Mouse (Mus musculus): ENCODE data around the gene Clcn2. TPM values are rescaled to one million over a fixed set of nuclear protein-coding genes. Genes with fewer than 3 reads are reported as not detected.
"Not testable (repeated sequence)": the region's sequence is repeated elsewhere in the genome, so short reads cannot be mapped to it uniquely, and the experiment has no call there.

Clcn2 gene
- polyA plus RNA-seq, 1 experiment from 2014 or later, result 28.8 TPM

- Histone ChIP-seq H3K36me3 (peaks cover 39% of the 10 kb centered on the region), H3K27me3 (no peaks in the 10 kb centered on the region), H3K27ac (peak overlapping the region; percentile 97), H3K9me3 (no peaks in the 10 kb centered on the region), H3K4me1 (peaks cover 14% of the 10 kb centered on the region), H3K9ac (peak overlapping the region; percentile 99), H3K4me3 (peak overlapping the region; percentile 99), H3K4me2 (replicated peaks) (peak overlapping the region; percentile 99)
- 4% methylated on average over 14 of the region's 14 CpGs for WGBS
- no peak for ATAC-seq (ENCODE audit: insufficient number of reproducible peaks, insufficient read depth, low FRiP score, low TSS enrichment)
These were observed 43.7 kb downstream of the Clcn2 start for GRCm38 (mm10) chr16:20673706-20674303.

GRCm38 (mm10) chr16:20672965-20673705 lies 44.4 kb downstream of the Clcn2 start:
- Histone ChIP-seq H3K9me3 (no peaks in the 10 kb centered on the region), H3K27me3 (no peaks in the 10 kb centered on the region), H3K27ac (peak overlapping the region; percentile 97), H3K4me1 (peaks cover 14% of the 10 kb centered on the region), H3K9ac (peak overlapping the region; percentile 99), H3K36me3 (peaks cover 32% of the 10 kb centered on the region), H3K4me2 (replicated peaks) (peak overlapping the region; percentile 99), H3K4me3 (peak overlapping the region; percentile 99)
- WGBS, result under 1% methylated on average over 51 of the region's 78 CpGs
- ATAC-seq (ENCODE audit: insufficient number of reproducible peaks, insufficient read depth, low FRiP score, low TSS enrichment), result 0 out of 2 replicates have a peak, but pooled peaks have one; percentile 4

GRCm38 (mm10) chr16:20672500-20672902 lies 45.0 kb downstream of the Clcn2 start:
- under 1% methylated on average over 35 of the region's 38 CpGs for WGBS
- no peaks in the 10 kb centered on the region for H3K27me3 ChIP-seq
- peak overlapping the region; percentile 99 for H3K4me3 ChIP-seq
- peak; percentile 94 for ATAC-seq (ENCODE audit: insufficient number of reproducible peaks, insufficient read depth, low FRiP score, low TSS enrichment)
- H3K4me1 ChIP-seq, result peaks cover 14% of the 10 kb centered on the region
- H3K9me3 ChIP-seq, result no peaks in the 10 kb centered on the region
- H3K36me3 ChIP-seq, result peaks cover 26% of the 10 kb centered on the region
- peak overlapping the region; percentile 99 for H3K9ac ChIP-seq
- peak overlapping the region; percentile 97 for H3K27ac ChIP-seq
- peak overlapping the region; percentile 99 for H3K4me2 ChIP-seq (replicated peaks)

GRCm38 (mm10) chr16:20671886-20672285 lies 45.7 kb downstream of the Clcn2 start:
- no peak for ATAC-seq (ENCODE audit: insufficient number of reproducible peaks, insufficient read depth, low FRiP score, low TSS enrichment)
- Histone ChIP-seq H3K27me3 (no peaks in the 10 kb centered on the region), H3K4me1 (peaks cover 14% of the 10 kb centered on the region), H3K9ac (no peak overlapping the region), H3K4me2 (replicated peaks) (peak overlapping the region; percentile 99), H3K4me3 (peak overlapping the region; percentile 99; the same call in 1 of the 2 replicates), H3K27ac (no peak overlapping the region), H3K36me3 (peaks cover 20% of the 10 kb centered on the region), H3K9me3 (no peaks in the 10 kb centered on the region)
- WGBS, result 23% methylated on average over 6 of the region's 6 CpGs

- Histone ChIP-seq H3K4me3 (no peak overlapping the region), H3K4me1 (peaks cover 14% of the 10 kb centered on the region), H3K9ac (no peak overlapping the region), H3K27me3 (no peaks in the 10 kb centered on the region), H3K36me3 (peaks cover 8% of the 10 kb centered on the region), H3K9me3 (no peaks in the 10 kb centered on the region), H3K4me2 (replicated peaks) (no peak overlapping the region), H3K27ac (no peak overlapping the region)
- ATAC-seq (ENCODE audit: insufficient number of reproducible peaks, insufficient read depth, low FRiP score, low TSS enrichment), result no peak
- WGBS, result 84% methylated on average over 3 of the region's 3 CpGs
These were observed 47.3 kb downstream of the Clcn2 start for GRCm38 (mm10) chr16:20670291-20670690.

GRCm38 (mm10) chr16:20668013-20668412 lies 49.5 kb downstream of the Clcn2 start, which contains the start of gene Eif4g1:
Gene Eif4g1, plus strand, starts transcription at chr16:20668313.
- whole genome bisulfite sequencing, result 89% methylated on average over 4 of the region's 6 CpGs

GRCm38 (mm10) chr16:20657661-20658060 lies 59.9 kb downstream of the Clcn2 start:
- WGBS, result 87% methylated on average over 4 of the region's 4 CpGs
- H3K4me2 ChIP-seq (replicated peaks), result no peak overlapping the region
- no peak overlapping the region for H3K4me3 ChIP-seq
- no peak overlapping the region for H3K9ac ChIP-seq
- peaks cover 5% of the 10 kb centered on the region; the same call in 1 of the 2 replicates for H3K4me1 ChIP-seq
- H3K9me3 ChIP-seq, result no peaks in the 10 kb centered on the region
- no peaks in the 10 kb centered on the region for H3K27me3 ChIP-seq
- H3K27ac ChIP-seq, result no peak overlapping the region
- H3K36me3 ChIP-seq, result peaks cover 78% of the 10 kb centered on the region
- no peak for ATAC-seq (ENCODE audit: insufficient number of reproducible peaks, insufficient read depth, low FRiP score, low TSS enrichment)

More at GRCm38 (mm10) chr16:20668013-20668412, 49.5 kb downstream of the Clcn2 start, which contains the start of gene Eif4g1:
- H3K9ac ChIP-seq; H3K4me3 ChIP-seq; H3K4me2 ChIP-seq (replicated peaks); H3K9me3 ChIP-seq; H3K27ac ChIP-seq; H3K4me1 ChIP-seq; ATAC-seq (ENCODE audit: insufficient number of reproducible peaks, insufficient read depth, low FRiP score, low TSS enrichment); H3K27me3 ChIP-seq: not testable (repeated sequence)
- peaks cover 17% of the 10 kb centered on the region for H3K36me3 ChIP-seq

GRCm38 (mm10) chr16:20653315-20653714 lies 64.2 kb downstream of the Clcn2 start:
- WGBS, result 62% methylated on average over 2 of the region's 2 CpGs
- H3K36me3 ChIP-seq, result peaks cover 38% of the 10 kb centered on the region
- peaks cover 11% of the 10 kb centered on the region; the same call in 1 of the 2 replicates for H3K4me1 ChIP-seq
- H3K27ac ChIP-seq, result no peak overlapping the region
- no peak overlapping the region for H3K9ac ChIP-seq
- H3K4me2 ChIP-seq (replicated peaks), result no peak overlapping the region
- ATAC-seq (ENCODE audit: insufficient number of reproducible peaks, insufficient read depth, low FRiP score, low TSS enrichment), result no peak
- no peak overlapping the region for H3K4me3 ChIP-seq
- no peaks in the 10 kb centered on the region for H3K9me3 ChIP-seq
- no peaks in the 10 kb centered on the region for H3K27me3 ChIP-seq

Other genes starting within 250 kb of the Clcn2 start
- gene Eif2b5, start 218.9 kb downstream of the Clcn2 start, polyA plus RNA-seq (2016; fragmentation: Nextera tagmentation; extraction: Ambion mirVana), result 135 and 137 TPM in 2 replicates
- 33.1 and 33.2 TPM in 2 replicates for gene Dvl3, start 200.8 kb downstream of the Clcn2 start, polyA plus RNA-seq (2016; fragmentation: Nextera tagmentation; extraction: Ambion mirVana)
- gene Ap2m1, start 182.3 kb downstream of the Clcn2 start, polyA plus RNA-seq (2016; fragmentation: Nextera tagmentation; extraction: Ambion mirVana), result 657 and 677 TPM in 2 replicates
- 72.4 and 79.1 TPM in 2 replicates for gene Abcf3, start 169.2 kb downstream of the Clcn2 start, polyA plus RNA-seq (2016; fragmentation: Nextera tagmentation; extraction: Ambion mirVana)
- 3.7 TPM in 2 replicates for gene Vwa5b2, start 128.3 kb downstream of the Clcn2 start, polyA plus RNA-seq (2016; fragmentation: Nextera tagmentation; extraction: Ambion mirVana)
- 30.5 and 31.4 TPM in 2 replicates for gene Eef1akmt4, start 106.2 kb downstream of the Clcn2 start, polyA plus RNA-seq (2016; fragmentation: Nextera tagmentation; extraction: Ambion mirVana)
- not detected in 2 replicates for gene Gm49333, start 106.1 kb downstream of the Clcn2 start, polyA plus RNA-seq (2016; fragmentation: Nextera tagmentation; extraction: Ambion mirVana)
- gene Alg3, start 106.0 kb downstream of the Clcn2 start, polyA plus RNA-seq (2016; fragmentation: Nextera tagmentation; extraction: Ambion mirVana), result 36.9 and 39.9 TPM in 2 replicates
- 2.1 and 2.4 TPM in 2 replicates for gene Camk2n2, start 96.5 kb downstream of the Clcn2 start, polyA plus RNA-seq (2016; fragmentation: Nextera tagmentation; extraction: Ambion mirVana)
- 7.5 and 7.7 TPM in 2 replicates for gene Ece2, start 87.9 kb downstream of the Clcn2 start, polyA plus RNA-seq (2016; fragmentation: Nextera tagmentation; extraction: Ambion mirVana)
- gene Psmd2, start 66.1 kb downstream of the Clcn2 start, polyA plus RNA-seq (2016; fragmentation: Nextera tagmentation; extraction: Ambion mirVana), result 396 and 401 TPM in 2 replicates
- 213 and 218 TPM in 2 replicates for gene Eif4g1, start 49.4 kb downstream of the Clcn2 start, polyA plus RNA-seq (2016; fragmentation: Nextera tagmentation; extraction: Ambion mirVana)
- 7.2 and 7.7 TPM in 2 replicates for gene Fam131a, start 24.5 kb downstream of the Clcn2 start, polyA plus RNA-seq (2016; fragmentation: Nextera tagmentation; extraction: Ambion mirVana)
- gene Polr2h, start 81 bp downstream of the Clcn2 start, polyA plus RNA-seq (2016; fragmentation: Nextera tagmentation; extraction: Ambion mirVana), result 110 and 118 TPM in 2 replicates
- 4.7 and 5.9 TPM in 2 replicates for gene Chrd, start 15.4 kb upstream of the Clcn2 start, polyA plus RNA-seq (2016; fragmentation: Nextera tagmentation; extraction: Ambion mirVana)
- 0.96 and 1.2 TPM in 2 replicates for gene Thpo, start 16.8 kb upstream of the Clcn2 start, polyA plus RNA-seq (2016; fragmentation: Nextera tagmentation; extraction: Ambion mirVana)

All from embryonic facial prominence, embryonic 12.5 days (tissue).